Mouse (Mus musculus) cerebellum, postnatal 25 days (tissue): ENCODE results near the gene LTO1.
"Not testable (repeated sequence)": the region's sequence is repeated elsewhere in the genome, so short reads cannot be mapped to it uniquely, and the experiment has no call there.

Experiments
- DNase-seq, 2 experiments: peaks; one replicate each; pipeline ENCODE4 v3.0.0; 2021; ENCODE audit warnings: mixed read lengths in 2 of 2

LTO1 gene

DNA sequence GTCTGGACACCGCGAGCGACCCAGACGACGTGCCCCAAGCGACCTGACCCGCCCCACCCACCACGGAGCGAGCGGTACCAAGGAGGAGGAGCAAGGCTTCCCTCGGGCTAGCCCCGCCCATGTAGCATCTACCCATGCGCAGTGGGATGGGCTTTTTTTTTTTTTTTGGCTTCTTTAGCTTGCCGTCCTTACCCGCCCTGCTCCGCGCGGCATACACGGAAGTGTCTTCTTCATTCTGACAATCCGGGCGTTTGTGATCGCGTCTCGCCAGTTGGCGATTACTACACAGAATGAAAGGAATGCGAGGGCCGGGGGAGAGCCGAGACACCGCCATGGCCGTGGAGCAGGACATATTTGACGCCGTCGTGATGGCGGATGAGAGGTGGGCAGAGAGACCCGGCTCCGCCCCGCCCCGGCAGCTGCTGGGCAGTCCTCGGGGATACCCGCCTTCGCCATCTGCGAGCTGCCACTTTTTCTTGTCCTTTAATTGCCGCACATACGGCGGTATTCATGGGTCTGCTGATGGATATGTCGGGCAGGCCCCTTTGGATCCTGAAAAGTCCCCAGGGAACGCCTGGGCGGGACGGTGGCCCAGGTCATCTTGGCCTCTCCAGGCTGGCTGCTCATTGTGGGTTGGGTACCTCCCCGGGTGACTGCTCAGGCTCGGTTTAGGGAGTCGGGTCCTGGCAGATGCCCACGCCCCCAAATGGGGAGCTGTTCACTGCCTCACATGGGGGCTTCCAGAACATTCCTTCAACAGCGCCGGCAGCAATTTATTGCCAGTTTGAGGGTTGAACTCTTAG lies at the start of gene LTO1:
LTO1 (plus strand) TSS at position 153 of the 803 bp plus-strand sequence.
- DNase-seq, result peak; percentile 90 to 93

DNA sequence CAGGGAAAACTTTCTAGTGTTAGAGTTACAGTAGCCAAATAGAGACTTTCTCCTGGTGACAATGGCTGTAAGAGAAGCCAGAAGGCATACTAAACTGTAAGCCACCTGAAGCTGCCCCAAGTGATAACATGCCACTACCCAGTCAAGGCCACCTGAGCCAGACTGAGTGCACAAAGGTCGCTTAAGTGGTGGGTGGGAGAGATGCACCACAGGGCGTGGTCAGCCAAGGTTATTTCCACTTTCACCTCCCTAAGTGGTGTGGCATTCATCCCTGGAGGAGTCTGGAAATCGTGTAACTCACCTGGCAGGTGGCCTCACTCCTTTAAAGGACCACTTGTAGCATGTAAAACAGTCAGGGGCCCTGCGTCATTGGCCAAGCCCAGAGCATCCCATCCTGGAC lies 47.7 kb upstream of the LTO1 start:
- DNase-seq, result no peak

DNA sequence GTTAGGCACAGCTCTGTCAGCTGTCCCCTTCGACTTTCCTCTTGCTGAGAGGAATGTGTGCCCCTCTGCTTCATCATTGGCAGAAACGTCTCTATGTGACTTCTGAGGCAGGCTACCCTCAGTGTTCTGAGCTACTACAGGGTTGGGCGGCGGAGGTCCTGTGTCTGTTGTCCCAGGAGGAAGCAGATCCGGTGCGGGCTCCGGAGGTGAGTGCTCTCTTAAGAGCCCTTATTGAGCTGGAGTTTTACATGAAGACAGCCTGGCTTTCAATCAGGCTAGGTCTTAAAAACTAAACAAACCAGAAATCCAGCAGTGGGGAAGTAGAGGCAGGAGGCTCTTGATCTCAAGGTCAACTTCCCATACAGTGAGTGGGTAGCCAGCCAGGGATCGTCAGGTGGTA lies 47.3 kb upstream of the LTO1 start:
- no peak for DNase-seq

DNA sequence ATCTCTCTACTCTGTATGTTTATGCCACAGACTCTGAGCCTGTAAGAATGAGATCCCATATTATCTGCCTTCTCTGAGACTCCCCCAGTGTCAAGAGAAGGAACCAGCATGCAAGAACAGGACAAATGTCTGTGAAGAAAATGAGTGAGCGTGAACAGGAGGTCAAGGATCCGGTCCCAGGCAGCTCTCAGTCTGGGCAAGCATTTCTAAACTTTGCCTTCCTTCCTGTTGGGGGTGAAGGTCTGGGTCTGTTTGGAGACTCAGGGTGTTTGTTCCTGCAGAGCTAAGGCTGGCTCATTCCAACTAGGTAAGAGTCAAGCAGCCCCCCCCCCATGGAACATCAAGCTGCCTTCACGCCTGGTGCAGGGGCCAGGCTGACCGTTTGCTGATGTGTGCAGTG lies 42.5 kb upstream of the LTO1 start:
- DNase-seq, result no peak

DNA sequence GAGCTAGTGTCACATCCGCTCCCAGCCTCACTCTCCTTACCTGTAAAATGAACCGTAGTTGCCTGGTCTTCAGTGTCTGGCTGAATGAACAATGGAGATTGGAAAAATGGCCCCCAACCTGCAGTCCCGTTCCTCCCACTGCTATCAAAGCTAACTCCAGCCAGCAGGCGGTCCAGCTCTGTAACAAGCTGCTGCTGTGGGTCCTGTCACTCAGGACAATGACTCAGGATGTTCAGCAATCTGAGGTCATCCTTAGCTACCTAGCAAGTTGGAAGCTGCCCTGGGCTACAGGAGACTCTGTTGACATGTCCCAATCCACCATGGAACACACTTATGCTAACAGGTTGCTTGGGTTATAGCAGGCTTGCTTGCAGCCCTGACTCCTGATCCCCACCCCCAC lies 41.7 kb upstream of the LTO1 start:
- no peak for DNase-seq

DNA sequence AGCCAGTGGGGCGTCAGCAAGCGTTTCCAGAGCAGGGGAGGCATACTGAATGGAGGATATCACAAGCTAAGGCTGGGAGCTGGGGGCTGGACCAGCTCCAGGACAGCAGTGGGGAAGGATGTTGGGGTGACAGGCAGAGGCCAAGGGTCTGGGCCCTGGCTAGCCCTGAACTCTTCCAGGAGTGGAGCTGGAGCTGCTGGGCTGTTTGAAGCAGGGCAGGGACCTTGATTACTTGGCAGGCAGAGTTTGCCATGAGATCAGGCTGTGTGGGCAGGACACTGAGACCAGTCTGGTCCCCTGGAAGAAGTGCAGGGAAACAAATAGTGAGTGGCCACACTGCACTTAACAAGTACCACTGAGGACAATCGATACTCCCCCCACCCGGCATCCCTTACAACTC lies 40.7 kb upstream of the LTO1 start:
- no peak for DNase-seq

DNA sequence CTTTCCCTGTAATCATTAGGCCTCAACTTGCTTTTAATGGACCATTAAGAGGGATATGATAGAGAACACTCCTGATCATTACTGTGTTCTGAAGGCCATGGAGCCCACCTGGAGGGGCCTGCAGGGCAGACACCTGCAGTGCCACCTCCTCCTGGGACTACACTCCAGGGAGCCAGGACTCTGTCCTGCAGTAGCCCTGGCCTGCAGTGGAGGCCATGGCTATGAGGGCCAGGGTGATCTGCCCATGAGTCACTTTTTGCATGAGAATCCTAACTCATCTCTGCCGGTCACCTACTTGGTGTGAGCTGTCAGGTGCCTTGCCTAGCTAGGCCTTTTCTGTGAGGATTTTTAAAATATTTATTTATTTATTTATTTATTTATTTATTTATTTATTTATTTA lies 36.5 kb upstream of the LTO1 start:
- DNase-seq, result no peak

DNA sequence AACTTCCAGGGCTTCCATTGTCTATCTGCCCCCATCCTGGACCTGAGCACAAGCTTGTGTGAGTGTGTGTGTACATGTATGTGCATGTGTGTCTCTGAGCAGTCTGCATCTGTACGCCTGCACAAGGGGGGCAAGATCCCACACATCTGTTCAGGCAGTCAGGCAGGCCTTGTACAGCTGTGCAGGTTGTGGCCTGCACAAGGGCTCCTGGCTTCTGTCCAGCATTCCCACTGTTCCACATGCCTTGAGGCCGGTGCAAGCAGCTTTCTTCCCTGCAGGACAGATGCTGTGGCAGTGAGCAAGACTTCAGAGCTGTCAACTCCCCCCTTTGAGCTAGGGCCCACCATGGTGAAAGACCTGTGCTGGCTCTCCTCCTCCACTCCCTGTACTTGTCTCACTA lies 31.8 kb upstream of the LTO1 start:
- no peak for DNase-seq

DNA sequence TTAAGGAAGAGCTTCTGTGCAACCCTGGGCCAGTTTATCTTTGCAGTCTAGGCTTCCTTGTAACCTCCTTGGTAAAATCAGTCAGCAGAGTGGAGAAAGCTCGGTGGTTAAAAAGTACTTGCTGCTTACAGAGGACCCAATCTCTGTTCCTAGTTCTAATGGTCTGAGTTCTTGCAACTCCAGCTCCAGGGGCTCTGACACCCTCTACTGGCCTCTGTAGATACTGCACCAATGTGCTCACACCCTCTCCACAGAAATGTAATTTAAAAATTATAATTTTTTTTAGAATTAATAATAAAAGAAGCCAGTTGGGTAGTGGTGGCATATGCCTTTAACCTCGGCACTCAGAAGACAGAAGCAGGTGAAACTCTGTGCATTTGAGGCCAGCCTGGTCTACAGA lies 27.2 kb upstream of the LTO1 start:
- DNase-seq, result no peak

DNA sequence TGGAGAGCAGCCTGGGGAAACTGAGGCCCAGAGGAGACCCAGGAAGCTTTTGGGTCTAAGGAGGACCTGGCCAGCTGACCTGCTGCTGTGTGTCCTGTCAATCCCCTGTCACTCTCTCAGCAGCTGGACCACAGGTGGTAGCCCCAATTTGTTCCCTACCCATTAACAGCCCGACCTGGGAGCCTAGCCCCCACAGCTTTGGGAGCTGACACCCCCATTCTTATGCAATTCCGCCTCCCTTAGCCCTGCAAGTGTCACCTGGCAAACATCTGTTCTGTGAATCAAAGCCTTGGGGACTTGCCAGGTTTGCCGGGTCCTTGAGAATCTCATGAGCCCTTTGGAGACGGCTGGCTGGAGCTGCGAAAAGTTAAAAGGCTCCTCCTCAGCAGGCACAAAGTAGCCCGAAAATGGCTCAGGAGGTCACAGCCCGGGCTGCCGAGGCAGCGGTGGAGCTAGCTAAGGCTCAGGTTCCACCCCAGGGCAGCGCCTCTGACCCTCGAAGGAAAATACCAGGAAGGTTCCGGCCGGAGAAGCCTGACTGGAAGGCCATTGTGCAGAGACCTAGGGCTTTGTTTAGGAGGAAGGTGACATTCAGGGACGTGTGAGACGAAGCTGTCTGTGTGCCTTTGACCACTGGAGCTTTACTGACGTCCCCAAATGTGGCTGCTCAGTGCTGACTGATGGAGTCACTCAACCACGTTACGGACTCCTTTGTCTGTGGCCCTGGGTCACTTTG lies 26.2 kb upstream of the LTO1 start:
- DNase-seq, result no peak

DNA sequence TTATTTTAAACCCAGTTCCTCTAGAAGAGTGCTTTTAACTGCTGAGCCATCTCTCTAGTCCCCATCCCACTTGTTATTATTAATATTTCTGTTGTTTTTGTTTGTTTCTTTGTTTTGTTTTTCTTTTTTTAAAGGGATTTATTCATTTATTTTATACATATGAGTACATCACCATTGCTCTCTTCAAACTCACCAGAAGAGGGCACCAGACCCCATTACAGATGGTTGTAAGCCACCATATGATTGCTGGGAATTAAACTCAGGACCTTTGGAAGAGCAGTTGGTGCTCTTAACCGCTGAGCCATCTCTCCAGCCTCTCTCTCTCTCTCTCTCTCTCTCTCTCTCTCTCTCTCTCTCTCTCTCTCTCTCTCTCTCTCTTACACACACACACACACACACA lies 24.2 kb upstream of the LTO1 start:
- DNase-seq, result not testable (repeated sequence)

DNA sequence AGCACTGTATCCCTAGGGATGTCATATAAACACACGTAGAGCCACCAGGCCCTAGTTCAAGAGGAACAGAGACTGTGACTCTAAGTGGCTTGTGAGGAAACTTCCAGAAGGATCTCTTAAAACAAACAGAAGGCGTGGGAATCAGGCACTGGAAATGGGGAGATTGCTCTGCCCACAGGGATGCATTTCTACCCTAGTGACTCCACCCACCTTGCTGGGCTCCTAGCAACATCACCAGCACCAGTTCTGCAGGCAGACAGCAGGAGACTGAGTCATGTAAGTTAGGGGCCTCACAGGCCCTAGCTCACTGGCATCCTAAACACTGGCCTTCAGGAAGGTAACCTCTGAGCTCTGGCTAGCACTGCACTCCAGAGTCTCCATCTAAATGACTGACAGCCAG lies 23.0 kb upstream of the LTO1 start:
- DNase-seq, result no peak

DNA sequence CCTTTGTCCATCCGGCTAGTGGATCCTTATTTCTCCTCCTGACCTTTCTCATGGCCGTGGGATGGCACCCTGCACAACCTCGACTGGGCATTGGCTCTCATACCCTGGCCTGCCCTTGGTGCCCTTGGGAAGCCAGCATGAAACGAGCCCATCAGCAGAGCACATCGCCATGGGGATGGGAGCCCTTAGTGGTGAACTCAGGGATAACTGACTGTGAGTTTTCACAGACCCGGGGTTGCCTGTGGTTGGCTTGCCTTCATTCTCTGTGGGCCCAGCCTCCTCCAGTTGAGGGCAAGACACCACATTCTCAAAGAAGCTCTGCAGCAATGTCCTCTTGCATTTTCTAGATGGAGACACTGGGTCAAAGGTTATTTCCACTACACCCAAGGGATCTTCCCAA lies 22.6 kb upstream of the LTO1 start:
- no peak for DNase-seq

DNA sequence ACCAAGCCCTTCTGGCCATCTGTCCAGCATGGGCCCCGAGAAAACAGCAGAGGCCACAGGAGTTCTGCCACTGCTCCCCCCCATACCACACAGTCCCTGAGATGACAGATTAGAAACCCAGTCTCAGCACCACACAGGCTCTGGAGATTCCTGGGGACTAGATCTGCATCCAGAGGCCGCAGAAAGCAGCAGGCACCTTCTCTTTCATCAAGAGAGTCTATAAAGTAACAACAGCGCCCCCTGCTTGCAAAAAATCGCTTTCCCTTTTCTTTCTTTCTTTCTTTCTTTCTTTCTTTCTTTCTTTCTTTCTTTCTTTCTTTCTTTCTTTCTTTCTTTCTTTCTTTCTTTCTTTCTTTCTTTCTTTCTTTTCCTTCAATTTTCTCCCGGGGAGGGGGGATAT lies 20.7 kb upstream of the LTO1 start:
- DNase-seq, result peak; percentile 32 to 56

DNA sequence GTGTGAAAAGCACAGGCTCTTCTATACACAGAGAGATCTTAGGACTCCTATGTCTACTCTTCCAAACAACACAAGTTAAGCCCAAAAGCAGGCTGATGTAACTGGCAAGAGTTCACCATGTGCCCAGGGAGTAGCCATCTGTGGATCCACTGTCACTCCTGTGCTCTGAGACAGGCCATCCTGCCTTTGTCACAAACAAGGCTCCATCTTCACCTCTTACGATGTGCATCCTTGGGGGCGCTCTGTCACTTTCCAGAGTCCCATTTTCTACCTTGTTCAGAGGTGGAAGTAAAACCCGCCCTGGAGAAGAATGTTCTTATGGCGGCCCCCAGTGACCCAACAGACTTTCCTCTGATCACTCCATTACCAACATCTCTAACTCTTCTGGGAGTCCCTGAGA lies 20.2 kb upstream of the LTO1 start:
- DNase-seq, result no peak

DNA sequence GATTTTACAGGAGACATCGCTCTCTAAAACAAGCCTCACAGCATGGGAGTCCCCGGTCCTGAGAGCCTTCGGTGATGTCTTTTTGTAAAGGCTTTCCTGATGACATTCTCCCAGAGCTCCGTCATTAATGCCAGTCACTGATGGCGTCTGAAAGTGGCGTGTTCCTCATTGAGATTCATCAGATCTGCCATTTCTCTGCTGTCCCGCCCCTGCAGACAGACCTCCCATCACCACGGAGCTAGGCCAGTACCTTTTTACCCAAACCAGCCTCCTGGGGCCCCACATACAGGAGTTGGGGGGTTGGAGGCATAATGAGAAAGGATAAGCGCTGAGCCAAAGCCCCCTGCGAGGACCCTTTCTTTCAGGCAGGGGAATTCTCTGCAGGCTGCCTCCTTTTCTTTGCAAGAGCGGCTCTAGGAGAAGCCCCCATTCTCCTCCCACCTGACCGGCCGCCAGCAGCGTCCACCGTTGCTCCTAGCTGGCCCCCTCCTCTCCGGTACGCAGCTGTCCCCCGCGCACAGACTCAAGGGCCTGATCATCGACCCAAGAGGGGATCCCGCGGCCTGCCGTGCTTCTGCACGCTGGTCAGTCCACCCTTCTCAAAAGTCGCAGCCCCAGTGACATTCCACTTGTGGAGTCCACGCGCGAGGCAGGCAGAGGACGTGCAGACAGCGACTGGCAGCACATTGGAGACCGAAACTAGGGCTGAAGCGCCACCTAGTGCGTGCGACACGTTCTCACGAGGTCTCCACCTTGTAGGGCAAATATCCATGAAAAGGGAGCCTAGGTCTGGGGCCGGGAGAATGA lies 19.4 kb upstream of the LTO1 start:
- peak; percentile 79 to 88 for DNase-seq

DNA sequence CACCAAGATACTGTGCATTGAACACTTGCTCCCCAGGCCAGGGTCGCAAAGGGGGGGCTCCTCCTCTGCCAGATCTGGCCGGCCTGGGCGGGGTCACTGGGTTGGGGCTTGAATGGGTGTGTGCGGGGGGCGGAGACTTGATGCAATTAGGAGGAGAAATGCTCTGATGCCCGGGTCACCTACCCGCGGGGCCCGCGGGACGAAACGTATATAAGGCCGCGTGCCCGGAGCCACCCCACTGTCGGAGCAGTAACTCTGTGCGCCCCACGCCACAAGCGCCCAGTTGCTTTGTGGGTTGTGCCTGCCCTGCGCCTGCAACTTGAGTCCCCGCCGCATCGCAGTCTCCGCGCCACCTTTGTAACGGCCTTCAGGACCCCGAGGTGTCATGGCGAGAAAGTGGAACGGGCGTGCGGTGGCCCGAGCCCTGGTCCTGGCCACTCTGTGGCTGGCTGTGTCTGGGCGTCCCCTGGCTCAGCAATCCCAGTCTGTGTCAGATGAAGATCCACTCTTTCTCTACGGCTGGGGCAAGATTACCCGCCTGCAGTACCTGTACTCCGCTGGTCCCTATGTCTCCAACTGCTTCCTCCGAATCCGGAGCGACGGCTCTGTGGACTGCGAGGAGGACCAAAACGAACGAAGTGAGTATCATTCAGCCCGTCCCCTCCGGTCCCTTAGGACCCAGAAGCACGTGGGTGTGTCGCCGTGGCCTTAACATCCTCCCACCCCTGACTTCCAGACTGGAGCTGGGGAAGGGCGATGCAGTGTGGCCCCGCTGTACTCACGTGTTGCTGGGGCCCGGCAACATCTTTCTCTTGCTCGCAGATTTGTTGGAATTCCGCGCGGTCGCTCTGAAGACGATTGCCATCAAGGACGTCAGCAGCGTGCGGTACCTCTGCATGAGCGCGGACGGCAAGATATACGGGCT lies 18.3 kb upstream of the LTO1 start, which contains the start of gene Fgf15:
Fgf15 (plus strand) TSS at position 238 of the 925 bp plus-strand sequence.
- DNase-seq, result peak in 1 of 2 experiments; percentile 32

DNA sequence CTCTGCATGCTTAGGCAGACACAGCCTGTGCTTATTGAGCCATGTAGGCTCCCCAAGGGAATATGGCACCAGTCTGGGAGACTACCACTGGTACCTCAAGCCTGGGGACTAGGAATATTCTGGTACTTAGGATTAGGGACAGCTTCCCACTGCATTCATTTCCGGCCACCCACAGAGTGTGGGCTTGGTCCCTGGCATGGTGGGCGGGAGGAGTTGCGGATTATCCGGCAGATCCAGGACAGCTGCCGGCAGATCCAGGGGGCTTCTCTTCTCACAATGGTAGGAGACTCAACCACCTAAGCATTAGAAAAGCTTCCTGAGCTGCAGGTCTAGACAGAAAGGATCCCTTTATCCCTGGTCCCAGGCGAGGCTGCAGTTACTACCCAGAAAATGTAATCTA lies 16.4 kb upstream of the LTO1 start:
- no peak for DNase-seq

DNA sequence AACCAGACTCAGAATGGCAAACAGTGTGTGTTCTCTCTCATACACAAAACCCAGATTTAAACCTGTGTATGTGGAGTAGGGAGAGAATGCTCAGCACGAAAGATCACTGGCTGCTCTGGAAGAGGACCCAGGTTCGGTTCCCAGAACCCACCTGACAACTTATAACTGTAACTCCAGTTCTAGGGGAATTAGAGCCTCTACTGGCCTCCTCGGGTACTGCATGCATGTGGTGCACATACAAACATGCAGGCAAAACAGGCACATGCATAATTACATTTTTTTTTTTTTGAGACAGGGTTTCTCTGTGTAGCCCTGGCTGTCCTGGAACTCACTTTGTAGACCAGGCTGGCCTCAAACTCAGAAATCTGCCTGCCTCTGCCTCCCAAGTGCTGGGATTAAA lies 9.4 kb upstream of the LTO1 start:
- not testable (repeated sequence) for DNase-seq

DNA sequence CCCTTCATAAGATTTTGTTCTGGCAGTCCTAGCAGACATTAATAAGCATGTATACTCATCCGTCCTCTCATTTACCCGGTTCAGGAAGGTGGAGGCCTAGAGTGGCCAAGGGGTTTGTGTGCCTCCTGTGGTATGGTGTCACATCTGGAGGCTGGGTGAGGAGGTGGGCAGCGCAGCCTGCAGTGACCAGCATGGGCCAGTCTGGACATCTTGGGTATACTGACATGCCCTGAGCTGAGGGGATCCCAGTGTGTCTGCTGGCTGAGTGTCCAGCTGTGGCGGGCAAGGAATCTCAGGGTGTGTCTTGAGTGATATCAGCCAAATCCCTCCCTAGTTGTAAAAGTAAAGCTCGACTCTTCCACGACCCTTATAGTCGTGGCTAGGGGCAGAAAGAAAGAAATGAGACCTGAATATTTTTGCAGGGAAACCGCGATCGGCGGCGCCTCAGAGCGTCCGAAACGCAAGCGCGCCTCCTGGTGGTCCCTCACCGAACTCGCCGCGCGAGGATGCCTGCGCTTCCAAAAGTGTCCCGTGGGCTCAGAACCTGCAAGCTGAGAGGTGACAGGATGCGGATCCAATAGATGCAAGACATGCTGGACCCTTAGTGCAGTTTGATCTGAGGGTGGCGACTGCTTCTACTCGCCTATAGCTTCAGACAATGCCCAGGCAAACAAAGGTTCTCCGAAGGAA lies 8.0 kb upstream of the LTO1 start:
- peak; percentile 75 to 86 for DNase-seq

DNA sequence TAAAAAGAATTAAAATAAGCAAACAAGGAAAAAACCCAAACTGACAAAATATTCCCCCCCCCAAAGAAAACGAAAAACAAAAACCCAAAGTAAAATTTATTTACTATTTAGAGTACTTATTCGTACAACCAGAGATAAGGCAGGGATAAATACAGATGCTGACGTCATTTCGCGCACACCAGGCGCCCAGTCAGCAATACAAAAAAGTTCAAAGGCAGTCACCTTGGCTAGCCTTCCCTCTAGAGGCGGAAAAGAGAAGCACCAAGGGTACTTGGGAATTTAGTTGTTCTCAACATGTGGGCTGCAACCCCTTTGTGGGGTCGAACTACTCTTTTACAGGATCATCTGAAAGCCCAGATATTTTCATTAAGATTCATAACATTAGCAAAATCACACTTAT lies 7.1 kb upstream of the LTO1 start:
- no peak for DNase-seq

DNA sequence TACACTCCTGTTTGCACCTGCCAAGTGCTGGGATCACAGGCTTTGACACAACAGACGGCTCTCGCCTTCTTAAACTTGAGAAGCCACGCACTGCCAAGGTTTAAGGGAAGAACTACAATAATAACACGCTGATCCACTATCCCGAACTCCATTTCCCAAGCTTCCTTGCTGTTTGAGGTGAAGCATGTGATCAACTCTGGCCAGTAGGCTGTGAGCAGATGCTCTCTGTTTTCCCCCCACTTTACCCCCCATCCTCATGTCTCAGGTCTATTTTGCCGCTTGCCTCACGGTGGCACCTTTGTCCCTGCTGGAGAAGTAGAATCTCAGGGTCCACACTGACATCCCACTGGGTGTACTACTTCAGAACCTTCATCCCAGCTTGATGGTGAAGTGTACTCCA lies 6.2 kb upstream of the LTO1 start:
- DNase-seq, result peak in 1 of 2 experiments; percentile 22
